Mouse (Mus musculus): ENCODE results near the gene Cdh26.

Gene Cdh26

DNA sequence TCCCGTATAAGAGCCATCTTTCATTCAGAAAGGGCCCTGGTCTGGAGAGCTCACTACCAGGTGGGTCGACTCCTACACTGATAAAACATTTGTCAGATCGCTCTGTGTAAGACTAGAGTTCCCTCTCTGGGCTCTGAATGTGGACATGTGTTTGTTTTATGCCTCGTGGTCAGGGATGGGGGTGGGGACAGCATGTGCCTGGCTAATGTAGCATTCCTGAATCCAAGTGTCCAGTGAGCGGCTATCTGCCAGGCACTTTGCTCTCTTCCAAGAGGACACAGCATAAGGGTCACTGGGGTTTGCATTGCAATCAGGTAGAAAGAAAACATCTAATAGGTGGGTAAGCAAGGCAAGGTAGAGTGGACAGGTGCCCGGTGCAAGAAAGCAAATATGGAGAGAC is 77.9 kb downstream of the Cdh26 start:
- no peak for DNase-seq (ENCODE audit: low read depth)

DNA sequence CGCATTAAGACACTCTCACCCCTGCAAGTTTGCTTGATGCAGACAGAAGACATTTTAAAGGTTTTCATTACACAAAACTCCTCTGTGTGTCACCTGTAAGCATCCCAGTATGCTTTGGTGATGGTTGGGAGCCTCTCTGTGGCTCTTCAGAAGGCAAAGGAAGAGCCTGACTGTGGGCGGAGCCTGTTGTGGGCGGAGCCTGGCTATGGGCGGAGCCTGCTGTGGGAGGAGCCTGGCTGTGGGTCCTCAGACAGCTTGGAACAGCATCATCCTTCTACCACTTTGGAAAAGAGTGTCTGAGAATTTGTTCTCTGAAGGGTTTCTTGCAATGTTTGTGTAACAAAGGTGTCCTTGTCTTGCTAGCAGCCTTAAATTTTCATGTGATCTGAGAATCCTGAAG is 82.7 kb downstream of the Cdh26 start:
- no peak for DNase-seq (ENCODE audit: low read depth)

DNA sequence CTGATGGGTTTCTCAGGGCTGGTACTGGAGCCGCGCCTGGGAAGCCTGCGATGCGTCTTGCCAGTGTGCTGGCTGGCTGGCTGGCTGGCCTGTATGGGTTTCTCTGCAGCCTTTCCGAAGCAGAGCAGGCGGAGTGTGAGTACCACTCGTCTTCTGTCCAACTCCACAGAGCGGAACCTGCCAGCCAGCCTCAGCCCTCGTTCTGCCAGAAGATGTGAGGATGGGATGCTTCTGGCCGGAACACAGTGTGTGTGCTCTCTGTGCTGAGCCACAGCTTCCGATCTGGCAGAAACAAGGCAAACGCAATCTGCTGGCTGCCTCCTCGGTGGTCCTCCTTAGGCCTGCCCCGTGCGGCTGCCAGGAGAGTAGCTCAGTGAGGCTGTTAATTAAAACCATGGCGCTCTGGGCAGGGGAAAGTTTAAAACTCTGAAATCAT is 83.3 kb downstream of the Cdh26 start:
- no peak for DNase-seq (ENCODE audit: low read depth)

DNA sequence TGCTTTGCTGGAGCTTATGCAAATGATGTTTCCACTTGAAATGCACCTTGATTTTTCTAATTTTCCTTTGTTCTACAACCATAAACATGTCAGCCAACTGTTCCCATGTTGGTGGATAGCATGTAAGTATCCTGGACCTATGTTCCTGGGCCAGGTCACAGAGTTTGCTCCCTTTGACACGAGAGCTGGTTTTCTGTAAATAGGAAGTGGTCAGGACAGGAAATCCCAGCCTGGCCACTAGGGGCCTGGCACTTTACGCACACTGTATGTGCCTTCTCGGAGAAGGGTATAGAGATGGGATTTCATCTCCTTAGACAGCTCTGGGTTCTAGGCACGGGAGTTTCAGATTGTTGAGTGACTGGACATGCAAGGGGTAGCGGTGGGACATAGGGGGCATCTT is 86.1 kb downstream of the Cdh26 start:
- no peak for DNase-seq (ENCODE audit: low read depth)

DNA sequence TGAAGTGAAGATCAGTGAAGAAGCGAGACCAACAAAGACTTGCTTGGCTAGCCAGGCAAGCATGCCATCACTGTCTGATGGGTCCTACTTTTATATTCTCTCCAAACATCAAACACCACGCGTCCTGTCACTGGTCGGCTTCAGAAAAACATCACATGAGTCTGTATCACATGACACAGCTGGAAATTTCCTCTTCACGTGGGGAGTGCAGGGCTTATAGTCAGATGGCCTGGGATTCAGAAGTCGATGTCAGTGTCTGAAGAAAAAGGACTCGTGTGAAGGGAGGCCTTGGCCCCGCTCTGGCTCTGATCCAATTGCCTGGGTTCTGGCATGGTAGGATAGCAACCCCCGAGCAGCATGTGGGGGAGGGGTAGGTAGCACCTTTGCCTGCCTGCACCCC is 86.6 kb downstream of the Cdh26 start:
- no peak for DNase-seq (ENCODE audit: low read depth)

DNA sequence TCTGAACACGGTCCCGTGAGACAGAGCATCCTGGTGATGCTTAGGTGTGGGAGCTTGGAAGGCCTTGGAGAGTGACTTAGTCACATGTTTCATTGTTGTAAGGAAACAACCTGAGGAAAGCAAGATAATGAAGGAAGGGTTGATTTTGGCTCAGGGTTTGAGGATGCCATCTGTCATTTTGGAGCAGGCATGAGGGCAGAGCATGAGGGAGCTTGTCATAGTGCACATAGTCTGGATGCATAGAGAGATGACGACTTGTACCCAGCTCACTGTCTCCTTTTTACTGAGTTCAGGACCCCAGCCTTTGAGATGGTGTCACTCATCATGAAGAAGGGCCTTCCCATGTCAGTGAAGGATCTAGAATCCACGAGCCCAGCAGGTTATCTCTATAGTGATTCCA is 89.0 kb downstream of the Cdh26 start:
- DNase-seq (ENCODE audit: low read depth), result no peak

DNA sequence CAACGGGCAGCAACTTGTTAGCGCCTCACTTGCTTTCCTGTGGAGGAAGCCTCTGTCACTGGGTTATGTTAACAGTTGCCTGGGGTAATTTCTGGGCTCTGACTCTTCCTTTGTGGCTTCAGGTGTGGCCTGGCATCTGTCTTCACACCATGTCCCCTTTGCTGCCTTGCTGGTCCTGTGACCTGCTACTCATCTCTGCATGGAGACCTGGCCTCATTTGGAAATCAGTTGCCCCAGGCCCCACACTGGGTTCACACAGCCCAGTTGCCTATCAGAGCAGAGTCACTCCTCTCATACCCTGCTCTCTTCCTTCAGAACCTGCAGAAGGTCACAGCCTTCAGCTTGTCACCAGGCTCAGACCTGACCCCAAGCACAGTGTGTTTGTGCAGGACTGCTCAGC is 89.9 kb downstream of the Cdh26 start:
- no peak for DNase-seq (ENCODE audit: low read depth)

DNA sequence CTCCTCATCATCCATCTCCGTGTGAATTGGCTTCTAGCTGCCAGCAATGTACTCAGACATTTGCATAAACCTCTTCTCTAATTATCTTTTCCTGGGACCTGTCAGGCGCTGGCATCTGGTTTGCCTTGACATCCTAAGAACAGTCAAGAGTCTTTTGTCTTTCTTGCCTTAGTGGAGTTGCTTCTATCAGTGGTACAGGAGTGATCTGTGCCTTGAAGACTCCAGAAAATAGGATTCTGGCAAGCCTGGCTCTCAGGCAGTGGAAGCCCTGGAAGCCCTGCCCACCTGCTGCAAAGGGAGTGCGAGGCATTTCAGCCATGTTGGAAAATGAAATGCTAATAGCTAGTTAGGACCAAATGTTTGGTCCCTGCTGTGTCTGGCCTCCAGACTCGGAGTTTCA is 92.0 kb downstream of the Cdh26 start:
- no peak for DNase-seq (ENCODE audit: low read depth)

DNA sequence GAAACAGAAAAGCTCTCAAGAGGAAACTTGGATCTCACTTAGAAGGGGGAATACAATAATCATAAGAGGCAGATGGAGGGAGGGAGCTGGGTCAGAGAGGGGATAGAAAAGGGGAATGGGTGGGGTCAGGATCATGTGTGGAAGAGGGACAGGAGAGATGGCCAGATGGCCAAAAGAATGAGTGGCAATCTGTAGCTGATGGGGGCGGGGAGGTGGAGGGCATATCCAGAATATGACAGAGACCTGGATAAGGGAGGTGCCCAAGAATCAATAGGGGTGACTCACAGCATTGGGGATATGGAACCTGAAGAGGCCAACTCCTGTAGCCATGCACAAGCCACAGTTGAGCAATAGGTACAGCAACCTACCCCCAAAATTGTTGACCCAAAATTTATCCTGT is 92.5 kb downstream of the Cdh26 start:
- no peak for DNase-seq (ENCODE audit: low read depth)

DNA sequence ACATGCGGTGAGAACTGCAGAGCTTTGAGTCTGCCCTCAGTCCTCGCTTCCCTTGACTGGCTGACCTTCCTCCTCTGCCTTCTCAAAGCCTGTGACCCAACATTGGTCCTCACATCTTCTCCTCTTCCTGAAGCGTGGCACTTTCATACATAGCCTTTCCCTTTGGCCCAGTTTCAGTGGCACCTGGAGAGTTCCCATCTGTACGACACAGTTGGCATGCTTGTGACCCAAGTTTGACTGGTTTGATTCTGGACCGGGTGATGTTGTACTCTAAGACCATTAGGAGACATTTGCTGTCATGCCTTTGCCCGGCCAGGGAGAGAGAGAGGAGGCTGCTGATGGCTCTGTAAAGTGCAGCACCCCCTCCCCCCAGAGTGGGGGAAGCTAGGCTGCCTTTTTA is 96.4 kb downstream of the Cdh26 start:
- DNase-seq (ENCODE audit: low read depth), result no peak

DNA sequence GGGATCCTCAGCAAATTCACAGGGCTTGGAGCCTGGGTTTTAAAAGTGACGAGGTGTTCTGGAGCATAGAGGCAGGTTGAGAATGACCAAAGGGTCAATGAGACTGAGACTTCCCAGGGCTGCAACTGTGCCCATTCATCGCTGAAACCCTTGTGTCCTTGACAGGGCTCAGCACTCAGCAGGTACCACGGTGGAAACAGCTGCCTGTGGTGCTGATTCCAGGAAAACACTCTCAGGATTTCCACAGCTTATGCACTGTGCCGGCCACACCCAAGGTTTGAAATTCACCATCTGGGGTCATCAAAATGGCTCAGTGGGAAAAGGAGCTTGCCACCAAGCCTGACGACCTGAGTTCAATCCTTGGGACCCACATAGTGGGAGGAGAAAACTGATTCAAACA is 100.9 kb downstream of the Cdh26 start:
- DNase-seq (ENCODE audit: low read depth), result no peak

DNA sequence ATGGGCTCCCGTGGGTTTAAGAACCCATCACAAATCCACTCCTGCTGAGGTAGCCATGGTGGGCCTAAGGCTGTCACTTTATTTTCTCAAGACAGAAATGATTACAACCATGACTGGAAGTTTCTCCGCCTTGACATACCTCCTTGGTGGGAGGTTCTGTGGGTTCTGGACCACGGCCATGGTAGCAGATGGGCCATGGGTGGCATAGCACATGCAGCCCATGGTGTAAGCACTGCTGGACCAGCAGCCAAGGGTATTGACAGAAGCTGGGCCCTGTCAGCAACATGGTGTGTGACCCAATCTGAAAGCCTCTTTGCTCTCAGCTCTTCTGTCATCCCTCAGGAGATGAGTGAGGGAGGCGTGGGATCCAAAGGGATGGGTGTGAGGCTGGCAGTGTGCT is 106.2 kb downstream of the Cdh26 start:
- DNase-seq (ENCODE audit: low read depth), result no peak
